Mouse (Mus musculus) liver, embryonic 14.5 days (tissue): ENCODE measurements around the gene Pcare.

Source experiments
- CTCF ChIP-seq: IDR thresholded peaks from 2 replicates; pipeline ENCODE4 v1.5.1; 2016; ENCODE audit warnings: antibody characterized with exemption, low read depth, control low read depth
- EP300 ChIP-seq: IDR thresholded peaks from 2 replicates; pipeline ENCODE4 v1.6.1; 2016; ENCODE audit warnings: antibody characterized with exemption, low read depth

- TF ChIP-seq EP300 (no peak), CTCF (no peak)
These were observed 38.4 kb upstream of the Pcare start for GRCm38 (mm10) chr17:71791109-71791508.
